Mouse (Mus musculus) gonadal fat pad, adult 2 months (tissue): ENCODE data around the gene Erf. TPM values are rescaled to one million over a fixed set of nuclear protein-coding genes. Genes with fewer than 3 reads are reported as not detected.
"Not testable (repeated sequence)": the region's sequence is repeated elsewhere in the genome, so short reads cannot be mapped to it uniquely, and the experiment has no call there.

Experiments used
- DNase-seq: peaks from one replicate; pipeline ENCODE4 v3.0.0-alpha.2; 2012; ENCODE audit warnings: low read depth
- polyA plus RNA-seq: library from polyadenylated mRNA; depleted of rRNA; stranded (reverse); fragments of >200 nt; gene quantifications from 2 replicates; pipeline ENCODE4 v1.2.3, GENCODE M21; 2012

Erf gene
- polyA plus RNA-seq, 1 experiment, result 33.2 TPM

- peak; percentile 100 for DNase-seq
These were observed 17.3 kb upstream of the Erf start for GRCm38 (mm10) chr7:25267751-25268463.

- peak; percentile 94 for DNase-seq
These were observed 16.8 kb upstream of the Erf start, which contains the start of gene Cic for GRCm38 (mm10) chr7:25267301-25267750. Gene Cic (plus strand): TSS chr7:25267704.

GRCm38 (mm10) chr7:25266180-25266962 is 15.8 kb upstream of the Erf start:
- no peak for DNase-seq

GRCm38 (mm10) chr7:25265743-25266142 is 15.2 kb upstream of the Erf start:
- DNase-seq, result not testable (repeated sequence)

GRCm38 (mm10) chr7:25263968-25264870 is 13.7 kb upstream of the Erf start:
- no peak for DNase-seq

- no peak for DNase-seq
These were observed 11.3 kb upstream of the Erf start for GRCm38 (mm10) chr7:25261896-25262295.

GRCm38 (mm10) chr7:25251822-25252221 is 1.3 kb upstream of the Erf start:
- no peak for DNase-seq

- DNase-seq, result no peak
These were observed 670 bp upstream of the Erf start for GRCm38 (mm10) chr7:25251071-25251791.

- no peak for DNase-seq
These were observed 1.0 kb downstream of the Erf start for GRCm38 (mm10) chr7:25249314-25250140.

- no peak for DNase-seq
These were observed 1.7 kb downstream of the Erf start for GRCm38 (mm10) chr7:25248846-25249313.

GRCm38 (mm10) chr7:25248018-25248647 is 2.4 kb downstream of the Erf start:
- no peak for DNase-seq

- DNase-seq, result no peak
These were observed 3.1 kb downstream of the Erf start for GRCm38 (mm10) chr7:25247498-25247897.

GRCm38 (mm10) chr7:25246759-25247137 is 3.8 kb downstream of the Erf start:
- DNase-seq, result no peak

- DNase-seq, result no peak
These were observed 4.3 kb downstream of the Erf start for GRCm38 (mm10) chr7:25246079-25246758.

- DNase-seq, result no peak
These were observed 5.8 kb downstream of the Erf start for GRCm38 (mm10) chr7:25244562-25245369.

- no peak for DNase-seq
These were observed 7.2 kb downstream of the Erf start for GRCm38 (mm10) chr7:25243361-25243760.

- DNase-seq, result no peak
These were observed 9.5 kb downstream of the Erf start for GRCm38 (mm10) chr7:25241062-25241461.

- DNase-seq, result no peak
These were observed 9.9 kb downstream of the Erf start for GRCm38 (mm10) chr7:25240631-25241030.
